Mouse (Mus musculus) forebrain, embryonic 14.5 days (tissue): ENCODE measurements around the gene Scamp2. TPM values are rescaled to one million over a fixed set of nuclear protein-coding genes. Genes with fewer than 3 reads are reported as not detected.

Experiments
- ATAC-seq: fragments of 200-750 bp; cut with Nextera tagmentation; 2 replicates; pipeline ENCODE4 v1.8.0; 2017; ENCODE audit warnings: mild to moderate bottlenecking, moderate library complexity
- DNase-seq: peaks from one replicate; pipeline ENCODE4 v3.0.0-alpha.2; 2015; ENCODE audit warnings: low spot score
- H3K27ac ChIP-seq: fragments of 300-500 bp; sonication (generic); 2 replicates; pipeline ENCODE4 v1.5.1; 2014; ENCODE audit warnings: low read depth, mild to moderate bottlenecking, control low read depth, low read length, moderate library complexity
- H3K27me3 ChIP-seq: fragments of 300-500 bp; sonication (generic); replicated peaks from 2 replicates; pipeline ENCODE4 v1.6.1; 2014; ENCODE audit warnings: low read length, control low read depth, mixed read lengths; ENCODE audit not compliant: control insufficient read depth, insufficient read depth
- H3K36me3 ChIP-seq: fragments of 300-500 bp; sonication (generic); 2 replicates; pipeline ENCODE4 v1.6.1; 2014; ENCODE audit warnings: low read length, control low read depth; ENCODE audit not compliant: control insufficient read depth, insufficient read depth
- H3K4me1 ChIP-seq: fragments of 300-500 bp; sonication (generic); 2 replicates; pipeline ENCODE4 v1.6.1; 2014; ENCODE audit warnings: antibody characterized with exemption, low read length, control low read depth; ENCODE audit not compliant: control insufficient read depth, insufficient read depth
- H3K4me2 ChIP-seq: fragments of 300-500 bp; sonication (generic); 2 replicates; pipeline ENCODE4 v1.6.1; 2014; ENCODE audit warnings: mild to moderate bottlenecking, control low read depth, low read length
- H3K4me3 ChIP-seq: fragments of 300-500 bp; sonication (generic); 2 replicates; pipeline ENCODE4 v1.5.1; 2014; ENCODE audit warnings: low read depth, low read length, control low read depth
- H3K9ac ChIP-seq: fragments of 300-500 bp; sonication (generic); 2 replicates; pipeline ENCODE4 v1.6.1; 2014; ENCODE audit warnings: mild to moderate bottlenecking, low read length, control low read depth, moderate library complexity
- H3K9me3 ChIP-seq: fragments of 300-500 bp; sonication (generic); replicated peaks from 2 replicates; pipeline ENCODE4 v1.6.1; 2016; ENCODE audit warnings: low read length, control low read depth, mixed read lengths; ENCODE audit not compliant: control insufficient read depth
- WGBS: fragments of 180-500 bp; shearing (Covaris S2); extraction: QIAGEN DNeasy Blood & Tissue Kit; methylation state at CpG from one replicate; pipeline ENCODE4 v1.1.7; 2014; 5-methylcytosine and 5-hydroxymethylcytosine counted together
- polyA plus RNA-seq: library from polyadenylated mRNA; unstranded; fragments of >200 nt; fragmentation: Nextera tagmentation; extraction: Ambion mirVana; gene quantifications from 2 replicates; pipeline ENCODE4 v1.2.1, GENCODE M21; 2014

Gene Scamp2
- polyA plus RNA-seq, 1 experiment from 2014 or later = 55.5 TPM

GRCm38 (mm10) chr9:57574397-57574796 is 13.7 kb downstream of the Scamp2 start:
- Histone ChIP-seq H3K4me2 (no peak overlapping the region), H3K9me3 (no peaks in the 10 kb centered on the region), H3K9ac (no peak overlapping the region), H3K4me3 (no peak overlapping the region), H3K36me3 (peaks cover 36% of the 10 kb centered on the region), H3K27me3 (no peaks in the 10 kb centered on the region), H3K27ac (no peak overlapping the region), H3K4me1 (no peaks in the 10 kb centered on the region)
- DNase-seq (no peak), ATAC-seq (no peak)

GRCm38 (mm10) chr9:57575577-57575976 is 14.8 kb downstream of the Scamp2 start:
- no peak for ATAC-seq
- Histone ChIP-seq H3K27ac (no peak overlapping the region), H3K9me3 (no peaks in the 10 kb centered on the region), H3K27me3 (no peaks in the 10 kb centered on the region), H3K36me3 (peaks cover 42% of the 10 kb centered on the region), H3K4me1 (no peaks in the 10 kb centered on the region), H3K4me3 (no peak overlapping the region), H3K9ac (no peak overlapping the region), H3K4me2 (no peak overlapping the region)
- WGBS = 90% methylated on average over 3 of the region's 3 CpGs
- no peak for DNase-seq

- WGBS = 92% methylated on average over 6 of the region's 6 CpGs
- Histone ChIP-seq H3K27me3 (no peaks in the 10 kb centered on the region), H3K9ac (no peak overlapping the region), H3K4me2 (no peak overlapping the region), H3K4me1 (no peaks in the 10 kb centered on the region), H3K36me3 (peaks cover 53% of the 10 kb centered on the region), H3K9me3 (no peaks in the 10 kb centered on the region), H3K27ac (no peak overlapping the region), H3K4me3 (no peak overlapping the region)
- no peak for DNase-seq
- ATAC-seq = no peak
These were observed 16.6 kb downstream of the Scamp2 start for GRCm38 (mm10) chr9:57577144-57577849.

- Histone ChIP-seq H3K27me3 (no peaks in the 10 kb centered on the region), H3K9ac (no peak overlapping the region), H3K27ac (no peak overlapping the region), H3K4me2 (no peak overlapping the region), H3K4me3 (no peak overlapping the region), H3K36me3 (peaks cover 69% of the 10 kb centered on the region), H3K4me1 (peaks cover 5% of the 10 kb centered on the region; the same call in 1 of the 2 replicates), H3K9me3 (no peaks in the 10 kb centered on the region)
- ATAC-seq (no peak), DNase-seq (no peak)
- WGBS = 90% methylated on average over 3 of the region's 3 CpGs
These were observed 24.2 kb downstream of the Scamp2 start for GRCm38 (mm10) chr9:57584991-57585390.

- Histone ChIP-seq H3K4me2 (peak within 1 kb of the TSS; percentile 87), H3K9me3 (no peaks in the 10 kb centered on the region), H3K27ac (peak within 1 kb of the TSS; percentile 65), H3K9ac (peak within 1 kb of the TSS; percentile 88), H3K4me3 (peak within 1 kb of the TSS; percentile 73), H3K4me1 (peaks cover 9% of the 10 kb centered on the region; the same call in 1 of the 2 replicates), H3K27me3 (no peaks in the 10 kb centered on the region), H3K36me3 (peaks cover 48% of the 10 kb centered on the region)
- under 1% methylated on average over 57 of the region's 58 CpGs for WGBS
- DNase-seq (peak; percentile 81), ATAC-seq (peak; percentile 92)
These were observed 28.7 kb downstream of the Scamp2 start, which contains the start of gene Ulk3 for GRCm38 (mm10) chr9:57589224-57590126. TSS of gene Ulk3 (plus strand) at chr9:57589452.

GRCm38 (mm10) chr9:57590726-57591125 is 30.0 kb downstream of the Scamp2 start:
- DNase-seq = peak; percentile 33
- peaks cover 48% of the 10 kb centered on the region for H3K36me3 ChIP-seq
- H3K4me2 ChIP-seq = peak overlapping the region; percentile 87; the same call in 1 of the 2 replicates

GRCm38 (mm10) chr9:57593454-57594173 is 32.9 kb downstream of the Scamp2 start:
- Histone ChIP-seq H3K36me3 (peaks cover 40% of the 10 kb centered on the region), H3K4me1 (peaks cover 9% of the 10 kb centered on the region; the same call in 1 of the 2 replicates), H3K27me3 (no peaks in the 10 kb centered on the region), H3K4me2 (no peak overlapping the region), H3K9me3 (no peaks in the 10 kb centered on the region), H3K4me3 (no peak overlapping the region), H3K9ac (no peak overlapping the region), H3K27ac (no peak overlapping the region)
- ATAC-seq (no peak), DNase-seq (no peak)
- 59% methylated on average over 12 of the region's 12 CpGs for WGBS

More at GRCm38 (mm10) chr9:57590726-57591125, 30.0 kb downstream of the Scamp2 start:
- Histone ChIP-seq H3K9ac (no peak overlapping the region), H3K27me3 (no peaks in the 10 kb centered on the region), H3K4me3 (no peak overlapping the region), H3K27ac (no peak overlapping the region), H3K4me1 (peaks cover 9% of the 10 kb centered on the region; the same call in 1 of the 2 replicates), H3K9me3 (no peaks in the 10 kb centered on the region)
- 38% methylated on average over 5 of the region's 5 CpGs for WGBS
- ATAC-seq = no peak

GRCm38 (mm10) chr9:57594174-57594509 is 33.4 kb downstream of the Scamp2 start:
- Histone ChIP-seq H3K9me3 (no peaks in the 10 kb centered on the region), H3K4me2 (no peak overlapping the region), H3K4me3 (no peak overlapping the region), H3K9ac (no peak overlapping the region), H3K4me1 (peaks cover 6% of the 10 kb centered on the region; the same call in 1 of the 2 replicates), H3K36me3 (peaks cover 40% of the 10 kb centered on the region), H3K27me3 (no peaks in the 10 kb centered on the region), H3K27ac (no peak overlapping the region)
- DNase-seq (no peak), ATAC-seq (no peak)
- 88% methylated on average over 9 of the region's 9 CpGs for WGBS
